9 mouse cellular contexts compared by ENCODE assay signal in genomic region chr3:88493706-88494582, GRCm38 (mm10). TPM values are rescaled to one million over a fixed set of nuclear protein-coding genes. Genes with fewer than 3 reads are reported as not detected.
DNase-seq lines count a peak whose midpoint lies in the region; ATAC-seq and TF ChIP-seq lines count a peak whose summit lies in the region.
"Had no signal": no experiment of that assay in that cellular context is flagged by ENCODE, and none has a peak within 500 bp of the region (broad histone marks: within the 10 kb centered on the region; RNA-seq: fewer than 3 reads in every experiment).

No protein-coding gene starts in this region.

- H3K4me2 ChIP-seq in hindbrain, embryonic 12.5 days (replicated peaks) = no peak overlapping the region
- peak overlapping the region; percentile 73 for H3K4me2 ChIP-seq in embryonic facial prominence, embryonic 13.5 days
- no peak overlapping the region for H3K4me2 ChIP-seq in midbrain, embryonic 13.5 days (replicated peaks)

- ATAC-seq in hindbrain, embryonic 12.5 days (ENCODE audit: low FRiP score) = no peak
- ATAC-seq in embryonic facial prominence, embryonic 13.5 days (ENCODE audit: insufficient number of reproducible peaks, insufficient read depth, low FRiP score, low TSS enrichment, low read depth) = no peak
- no peak for ATAC-seq in midbrain, embryonic 13.5 days

- H3K9me3 ChIP-seq in hindbrain, embryonic 10.5 days = no peaks in the 10 kb centered on the region
- H3K9me3 ChIP-seq in hindbrain, embryonic 12.5 days (replicated peaks) = no peaks in the 10 kb centered on the region
- no peaks in the 10 kb centered on the region for H3K9me3 ChIP-seq in E14TG2a.4 (ENCODE audit: low read length)
- no peaks in the 10 kb centered on the region for H3K9me3 ChIP-seq in embryonic facial prominence, embryonic 13.5 days
- no peaks in the 10 kb centered on the region for H3K9me3 ChIP-seq in midbrain, embryonic 13.5 days

- WGBS in hindbrain, embryonic 10.5 days = 79% methylated on average over 11 of the region's 11 CpGs
- WGBS in hindbrain, embryonic 12.5 days = 81% methylated on average over 11 of the region's 11 CpGs
- WGBS in embryonic facial prominence, embryonic 13.5 days = 70% methylated on average over 11 of the region's 11 CpGs
- 77% methylated on average over 11 of the region's 11 CpGs for WGBS in midbrain, embryonic 13.5 days

- H3K9ac ChIP-seq in hindbrain, embryonic 12.5 days = no peak overlapping the region
- peak overlapping the region; percentile 70 for H3K9ac ChIP-seq in embryonic facial prominence, embryonic 13.5 days
- H3K9ac ChIP-seq in midbrain, embryonic 13.5 days (replicated peaks) = no peak overlapping the region

- no peak for TF ChIP-seq CTCF in E14TG2a.4 (conservative IDR thresholded peaks at IDR 0.05; ENCODE audit: low read length)

- peaks cover 39% of the 10 kb centered on the region for H3K4me1 ChIP-seq in hindbrain, embryonic 10.5 days (replicated peaks)
- peaks cover 21% of the 10 kb centered on the region for H3K4me1 ChIP-seq in hindbrain, embryonic 12.5 days
- peaks cover 80% of the 10 kb centered on the region for H3K4me1 ChIP-seq in E14TG2a.4 (replicated peaks; ENCODE audit: low read depth, low read length)
- H3K4me1 ChIP-seq in embryonic facial prominence, embryonic 13.5 days = peaks cover 67% of the 10 kb centered on the region
- H3K4me1 ChIP-seq in midbrain, embryonic 13.5 days (replicated peaks) = peaks cover 17% of the 10 kb centered on the region

- H3K36me3 ChIP-seq in hindbrain, embryonic 10.5 days = no peaks in the 10 kb centered on the region
- no peaks in the 10 kb centered on the region for H3K36me3 ChIP-seq in hindbrain, embryonic 12.5 days
- peaks cover 16% of the 10 kb centered on the region for H3K36me3 ChIP-seq in E14TG2a.4 (ENCODE audit: insufficient read depth, low read length)
- peaks cover 35% of the 10 kb centered on the region for H3K36me3 ChIP-seq in embryonic facial prominence, embryonic 13.5 days
- H3K36me3 ChIP-seq in midbrain, embryonic 13.5 days = no peaks in the 10 kb centered on the region

- H3K27me3 ChIP-seq in hindbrain, embryonic 10.5 days (ENCODE audit: insufficient read depth, poor library complexity, severe bottlenecking) = peaks cover 38% of the 10 kb centered on the region
- H3K27me3 ChIP-seq in hindbrain, embryonic 12.5 days = peaks cover 7% of the 10 kb centered on the region; the same call in 1 of the 2 replicates
- no peaks in the 10 kb centered on the region for H3K27me3 ChIP-seq in E14TG2a.4 (ENCODE audit: insufficient read depth, low read length)
- H3K27me3 ChIP-seq in embryonic facial prominence, embryonic 13.5 days = no peaks in the 10 kb centered on the region
- H3K27me3 ChIP-seq in midbrain, embryonic 13.5 days = no peaks in the 10 kb centered on the region

- peak overlapping the region; percentile 58; the same call in 1 of the 2 replicates for H3K4me3 ChIP-seq in hindbrain, embryonic 10.5 days
- H3K4me3 ChIP-seq in hindbrain, embryonic 12.5 days = no peak overlapping the region
- peak overlapping the region; percentile 80 for H3K4me3 ChIP-seq in E14TG2a.4 (replicated peaks; ENCODE audit: low read length)
- peak overlapping the region; percentile 43 for H3K4me3 ChIP-seq in embryonic facial prominence, embryonic 13.5 days
- no peak overlapping the region for H3K4me3 ChIP-seq in midbrain, embryonic 13.5 days (replicated peaks)

- no peak for DNase-seq in hindbrain, embryonic 10.5 days (ENCODE audit: low spot score)
- DNase-seq in liver = peak; percentile 75
- DNase-seq in right cerebral cortex, postnatal 25 days = no peak
- DNase-seq in T-cell, adult 2 months (ENCODE audit: low spot score) = no peak
- DNase-seq: cerebellum, postnatal 14 days had no signal

- peak overlapping the region; percentile 91; the same call in 1 of the 2 replicates for H3K27ac ChIP-seq in hindbrain, embryonic 10.5 days
- no peak overlapping the region for H3K27ac ChIP-seq in hindbrain, embryonic 12.5 days
- H3K27ac ChIP-seq in embryonic facial prominence, embryonic 13.5 days = peak overlapping the region; percentile 92
- H3K27ac ChIP-seq in midbrain, embryonic 13.5 days = no peak overlapping the region

RNA-seq across cellular contexts. Expression of gene Lmna, which starts 15.8 kb away (rescaled TPM):
- 13.4 and 24.0 TPM in 2 replicates for polyA plus RNA-seq in hindbrain, embryonic 10.5 days (2016; fragmentation: Nextera tagmentation; extraction: Ambion mirVana)
- polyA plus RNA-seq in hindbrain, embryonic 12.5 days (2016; fragmentation: Nextera tagmentation; extraction: Ambion mirVana) = 48.9 and 61.6 TPM in 2 replicates
- 311 and 321 TPM in 2 replicates for polyA plus RNA-seq in embryonic facial prominence, embryonic 13.5 days (2015; fragmentation: Nextera tagmentation; extraction: Ambion mirVana)
- polyA plus RNA-seq in midbrain, embryonic 13.5 days (2015; fragmentation: Nextera tagmentation; extraction: Ambion mirVana) = 21.4 and 23.4 TPM in 2 replicates

RNA-seq across cellular contexts. Expression of gene Sema4a, which starts 33.0 kb away (rescaled TPM):
- 3.8 and 8.6 TPM in 2 replicates for polyA plus RNA-seq in hindbrain, embryonic 10.5 days (2016; fragmentation: Nextera tagmentation; extraction: Ambion mirVana)
- polyA plus RNA-seq in hindbrain, embryonic 12.5 days (2016; fragmentation: Nextera tagmentation; extraction: Ambion mirVana) = 17.1 and 18.4 TPM in 2 replicates
- 10.3 and 13.3 TPM in 2 replicates for polyA plus RNA-seq in embryonic facial prominence, embryonic 13.5 days (2015; fragmentation: Nextera tagmentation; extraction: Ambion mirVana)
- polyA plus RNA-seq in midbrain, embryonic 13.5 days (2015; fragmentation: Nextera tagmentation; extraction: Ambion mirVana) = 28.8 and 31.1 TPM in 2 replicates

RNA-seq across cellular contexts. Expression of gene Mex3a, which starts 38.3 kb away (rescaled TPM):
- 30.7 and 31.0 TPM in 2 replicates for polyA plus RNA-seq in hindbrain, embryonic 10.5 days (2016; fragmentation: Nextera tagmentation; extraction: Ambion mirVana)
- polyA plus RNA-seq in hindbrain, embryonic 12.5 days (2016; fragmentation: Nextera tagmentation; extraction: Ambion mirVana) = 44.2 and 44.5 TPM in 2 replicates
- polyA plus RNA-seq in embryonic facial prominence, embryonic 13.5 days (2015; fragmentation: Nextera tagmentation; extraction: Ambion mirVana) = 32.2 and 33.4 TPM in 2 replicates
- polyA plus RNA-seq in midbrain, embryonic 13.5 days (2015; fragmentation: Nextera tagmentation; extraction: Ambion mirVana) = 49.5 and 51.5 TPM in 2 replicates

RNA-seq across cellular contexts. Expression of gene Rab25, which starts 54.2 kb away (rescaled TPM):
- 2.1 and 2.9 TPM in 2 replicates for polyA plus RNA-seq in hindbrain, embryonic 10.5 days (2016; fragmentation: Nextera tagmentation; extraction: Ambion mirVana)
- polyA plus RNA-seq in hindbrain, embryonic 12.5 days (2016; fragmentation: Nextera tagmentation; extraction: Ambion mirVana) = 1.5 and 2.4 TPM in 2 replicates
- polyA plus RNA-seq in embryonic facial prominence, embryonic 13.5 days (2015; fragmentation: Nextera tagmentation; extraction: Ambion mirVana) = 18.6 and 19.5 TPM in 2 replicates
- polyA plus RNA-seq in midbrain, embryonic 13.5 days (2015; fragmentation: Nextera tagmentation; extraction: Ambion mirVana) = not detected in 2 replicates

RNA-seq across cellular contexts. Expression of gene Lamtor2, which starts 58.9 kb away (rescaled TPM):
- polyA plus RNA-seq in hindbrain, embryonic 10.5 days (2016; fragmentation: Nextera tagmentation; extraction: Ambion mirVana) = 173 and 180 TPM in 2 replicates
- polyA plus RNA-seq in hindbrain, embryonic 12.5 days (2016; fragmentation: Nextera tagmentation; extraction: Ambion mirVana) = 124 and 140 TPM in 2 replicates
- polyA plus RNA-seq in embryonic facial prominence, embryonic 13.5 days (2015; fragmentation: Nextera tagmentation; extraction: Ambion mirVana) = 164 and 169 TPM in 2 replicates
- 181 and 182 TPM in 2 replicates for polyA plus RNA-seq in midbrain, embryonic 13.5 days (2015; fragmentation: Nextera tagmentation; extraction: Ambion mirVana)

Comparison
In these comparisons a context has a peak if more than half of its experiments do, and no peak if none do; other contexts are left out.
1. H3K27ac ChIP-seq: peak in hindbrain, embryonic 10.5 days (single experiment) and embryonic facial prominence, embryonic 13.5 days (single experiment); none in hindbrain, embryonic 12.5 days (single experiment) and midbrain, embryonic 13.5 days (single experiment).
2. H3K4me3 ChIP-seq: peak in hindbrain, embryonic 10.5 days (single experiment), E14TG2a.4 (single experiment) and embryonic facial prominence, embryonic 13.5 days (single experiment); none in hindbrain, embryonic 12.5 days (single experiment) and midbrain, embryonic 13.5 days (single experiment).